Mouse (Mus musculus) kidney, adult 11 months (tissue): ENCODE results near the gene B3gnt2.

Source experiments
- DNase-seq: peaks from one replicate; pipeline ENCODE4 v3.0.0; 2022

Gene B3gnt2

DNA sequence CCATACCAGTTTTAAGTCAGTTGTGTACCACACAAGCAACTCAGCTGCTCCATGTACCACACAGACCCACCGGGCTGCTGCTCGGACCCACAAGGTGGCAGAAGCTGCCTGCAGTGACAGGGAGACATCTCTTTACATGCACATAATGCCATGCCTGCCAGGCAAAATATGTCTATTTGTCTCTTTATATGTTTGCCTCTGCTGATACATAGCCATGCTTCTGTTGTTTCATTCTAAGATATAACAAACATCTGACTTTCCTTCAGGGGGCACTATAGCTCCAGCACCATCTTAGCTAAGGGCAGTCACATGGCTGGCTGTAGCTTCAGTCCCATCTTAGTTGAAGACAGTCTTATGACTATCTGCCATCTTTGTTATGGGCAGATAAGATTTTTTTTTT is 150.2 kb downstream of the B3gnt2 start:
- DNase-seq: no peak
